Mouse (Mus musculus) liver, postnatal 0 days (tissue): ENCODE results near the gene Lctl.

ENCODE experiments used
- CTCF ChIP-seq: sonication (generic); IDR thresholded peaks from 2 replicates; pipeline ENCODE4 v1.5.1; 2016; ENCODE audit warnings: antibody characterized with exemption, low read depth
- EP300 ChIP-seq: IDR thresholded peaks from 2 replicates; pipeline ENCODE4 v1.6.1; 2016; ENCODE audit warnings: antibody characterized with exemption, low read depth, mild to moderate bottlenecking

DNA sequence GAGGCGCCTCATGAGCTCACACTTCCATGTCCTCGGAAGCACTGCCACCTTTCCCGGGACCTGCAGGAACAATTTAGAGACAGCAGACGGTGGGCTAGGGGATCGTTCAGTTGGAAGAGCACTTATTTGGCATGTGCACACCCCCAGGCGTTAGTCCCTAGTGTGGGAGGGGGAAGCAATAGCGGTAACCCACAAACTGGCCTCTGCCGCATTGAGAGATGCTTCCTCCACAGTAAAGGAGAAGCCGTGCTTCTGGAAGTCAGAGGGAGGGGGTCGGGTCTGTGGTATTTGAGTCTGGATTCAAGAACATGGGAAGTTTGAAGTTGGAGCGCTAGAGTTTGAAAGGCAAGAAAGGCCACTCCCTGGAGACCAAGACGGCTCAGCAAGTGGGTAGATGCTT lies 9.2 kb downstream of the Lctl start:
- TF ChIP-seq CTCF (no peak), EP300 (no peak)
